Mouse (Mus musculus) liver, postnatal 0 days (tissue): ENCODE measurements around the gene Col23a1.

Experiments used
- CTCF ChIP-seq: sonication (generic); IDR thresholded peaks from 2 replicates; pipeline ENCODE4 v1.5.1; 2016; ENCODE audit warnings: antibody characterized with exemption, low read depth
- EP300 ChIP-seq: IDR thresholded peaks from 2 replicates; pipeline ENCODE4 v1.6.1; 2016; ENCODE audit warnings: antibody characterized with exemption, low read depth, mild to moderate bottlenecking

GRCm38 (mm10) chr11:51345481-51346465, 56.1 kb downstream of the Col23a1 start:
- no peak for TF ChIP-seq CTCF
- TF ChIP-seq EP300, result no peak
